Mouse (Mus musculus): ENCODE data around the gene Ift20. TPM values are rescaled to one million over a fixed set of nuclear protein-coding genes. Genes with fewer than 3 reads are reported as not detected.
A peak's percentile ranks its signal among the peaks of the same experiment; 100 is the strongest.

Ift20 gene
- polyA plus RNA-seq, 1 experiment, result 53.9 TPM

DNA sequence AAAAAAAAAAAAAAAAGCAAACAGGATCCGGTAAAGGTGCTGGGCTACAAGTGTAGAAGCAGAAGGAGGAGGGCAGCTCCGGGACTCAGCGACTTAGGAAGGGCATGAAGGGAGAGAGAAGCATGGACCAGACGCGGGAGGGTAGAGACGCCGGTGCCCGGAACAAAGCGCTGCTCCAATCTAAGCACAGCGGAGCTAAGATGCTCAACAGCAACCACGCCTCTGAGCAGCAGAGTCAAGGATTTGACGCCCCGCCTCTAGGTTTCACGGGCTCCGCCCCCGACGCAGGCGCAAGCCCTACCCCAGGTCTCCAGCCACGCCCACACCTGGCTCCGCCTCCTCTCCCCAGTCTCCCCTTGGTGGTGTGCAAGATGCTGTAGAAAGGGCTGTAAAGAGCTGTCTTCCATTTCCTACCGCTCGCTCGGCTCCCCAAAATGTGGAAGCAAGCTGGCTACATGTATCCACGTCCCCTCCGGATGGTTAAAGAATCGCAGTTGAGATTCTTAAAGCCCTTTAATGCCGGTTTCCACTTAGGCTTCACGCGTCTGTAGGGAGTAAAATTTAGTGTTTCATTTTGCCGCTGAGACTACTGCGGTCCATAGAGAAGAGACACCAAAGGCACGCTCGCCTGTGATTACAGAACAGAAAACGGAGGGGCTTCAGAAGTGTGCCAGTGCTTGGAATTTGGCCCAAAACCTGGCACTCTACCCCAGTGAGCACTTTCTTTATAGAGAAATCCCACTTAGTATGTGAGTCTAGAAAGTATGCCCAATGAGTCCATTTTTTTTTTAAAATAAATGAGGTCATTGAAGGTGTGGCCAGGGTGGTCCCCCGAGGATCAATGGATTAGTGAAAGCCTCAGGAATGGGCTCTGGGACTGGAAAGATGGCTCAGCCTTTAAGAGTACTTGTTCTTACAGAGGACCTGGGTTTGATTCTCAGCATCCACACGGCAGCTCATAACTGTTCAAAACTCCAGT, 38.3 kb upstream of the Ift20 start, which contains the start of gene Sarm1:
Sarm1 (minus strand) TSS at position 211 of the 979 bp plus-strand sequence.
- no peaks in the 10 kb centered on the region for H3K79me2 ChIP-seq (ENCODE audit: control insufficient read depth, insufficient read depth)
- peaks cover 34% of the 10 kb centered on the region for H3K27me3 ChIP-seq (ENCODE audit: control insufficient read depth, insufficient read depth, insufficient read length)
- H3K36me3 ChIP-seq (ENCODE audit: control insufficient read depth, insufficient read depth), result no peaks in the 10 kb centered on the region
- H3K4me3 ChIP-seq, result peak within 1 kb of the TSS; percentile 24
- no peak within 1 kb of the TSS for H3ac ChIP-seq (ENCODE audit: control insufficient read depth, insufficient read length)
- TF ChIP-seq TCF3 (IDR thresholded peaks at IDR 0.05; ENCODE audit: insufficient read length, low read depth) (no peak), TCF12 (IDR thresholded peaks at IDR 0.05; ENCODE audit: insufficient read depth, poor library complexity, severe bottlenecking) (no peak), POLR2A (IDR thresholded peaks at IDR 0.05; ENCODE audit: insufficient read length, low read depth) (peak; percentile 22), MAX (IDR thresholded peaks at IDR 0.05; ENCODE audit: low read depth) (no peak)
- H3K4me2 ChIP-seq (ENCODE audit: low read depth), result peak within 1 kb of the TSS; percentile 96

DNA sequence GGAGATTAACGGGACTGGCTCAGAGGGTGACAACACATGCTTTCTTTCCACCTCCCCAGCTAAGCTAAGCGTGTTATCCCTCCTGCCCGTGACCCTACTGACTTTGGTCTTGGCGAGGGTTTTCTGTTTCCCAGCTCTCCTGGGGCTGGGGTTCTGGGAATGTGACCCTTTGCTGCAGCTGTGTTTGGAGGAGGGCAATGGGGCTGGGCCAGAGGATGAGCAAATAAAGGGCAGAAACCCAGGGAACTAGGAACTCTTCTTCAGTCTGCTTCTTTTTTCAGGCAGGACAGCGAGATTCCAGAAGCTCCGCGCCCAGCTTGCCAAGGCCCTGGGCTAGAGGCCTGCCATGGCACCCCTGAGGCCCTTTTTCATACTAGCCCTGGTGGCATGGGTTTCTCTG, 37.2 kb upstream of the Ift20 start, which contains the start of gene Vtn:
Vtn (plus strand) TSS at position 88 of the 400 bp plus-strand sequence.
- no peaks in the 10 kb centered on the region for H3K36me3 ChIP-seq (ENCODE audit: control insufficient read depth, insufficient read depth)
- peaks cover 34% of the 10 kb centered on the region for H3K27me3 ChIP-seq (ENCODE audit: control insufficient read depth, insufficient read depth, insufficient read length)
- H3K4me2 ChIP-seq (ENCODE audit: low read depth), result peak within 1 kb of the TSS; percentile 96
- H3K79me2 ChIP-seq (ENCODE audit: control insufficient read depth, insufficient read depth), result no peaks in the 10 kb centered on the region
- TF ChIP-seq CEBPB (IDR thresholded peaks at IDR 0.05; ENCODE audit: insufficient read depth, poor library complexity, severe bottlenecking), result no peak
- TF ChIP-seq POLR2A (IDR thresholded peaks at IDR 0.05; ENCODE audit: insufficient read length, low read depth), result no peak
- TF ChIP-seq MYOG (IDR thresholded peaks at IDR 0.05; ENCODE audit: control insufficient read depth in 1 of 3, insufficient read depth in 1 of 3, insufficient read length in 2 of 3, low read depth in 2 of 3), result no peak
- no peak for TF ChIP-seq SRF (IDR thresholded peaks at IDR 0.05; ENCODE audit: control insufficient read depth, insufficient read length, low read depth)
- no peak for TF ChIP-seq MYOD1 (IDR thresholded peaks at IDR 0.05; ENCODE audit: control insufficient read depth in 1 of 3, insufficient read length in 2 of 3, low read depth in 2 of 3)
- no peak for TF ChIP-seq E2F4 (IDR thresholded peaks at IDR 0.05; ENCODE audit: insufficient read depth)
- no peak for TF ChIP-seq TCF12 (IDR thresholded peaks at IDR 0.05; ENCODE audit: insufficient read depth, poor library complexity, severe bottlenecking)
- no peak for TF ChIP-seq REST (IDR thresholded peaks at IDR 0.05; ENCODE audit: insufficient read depth, insufficient read length)
- no peak for TF ChIP-seq USF1 (IDR thresholded peaks at IDR 0.05; ENCODE audit: low read depth)
- TF ChIP-seq POLR2AphosphoS2 (IDR thresholded peaks at IDR 0.05; ENCODE audit: insufficient read length, low read depth), result no peak
- no peak for TF ChIP-seq TCF3 (IDR thresholded peaks at IDR 0.05; ENCODE audit: insufficient read length, low read depth)
- no peak for TF ChIP-seq MAX (IDR thresholded peaks at IDR 0.05; ENCODE audit: low read depth)
- H3ac ChIP-seq (ENCODE audit: control insufficient read depth, insufficient read length), result no peak within 1 kb of the TSS
- peak within 1 kb of the TSS; percentile 24 for H3K4me3 ChIP-seq

DNA sequence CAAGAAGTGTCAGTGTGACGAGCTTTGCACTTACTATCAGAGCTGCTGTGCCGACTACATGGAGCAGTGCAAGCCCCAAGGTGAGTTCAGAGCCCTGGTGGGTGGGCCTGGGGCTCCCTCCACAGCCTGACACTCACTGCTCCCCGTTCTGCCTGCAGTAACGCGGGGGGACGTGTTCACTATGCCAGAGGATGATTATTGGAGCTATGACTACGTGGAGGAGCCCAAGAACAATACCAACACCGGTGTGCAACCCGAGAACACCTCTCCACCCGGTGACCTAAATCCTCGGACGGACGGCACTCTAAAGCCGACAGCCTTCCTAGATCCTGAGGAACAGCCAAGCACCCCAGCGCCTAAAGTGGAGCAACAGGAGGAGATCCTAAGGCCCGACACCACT, 36.6 kb upstream of the Ift20 start:
- TF ChIP-seq REST (IDR thresholded peaks at IDR 0.05; ENCODE audit: insufficient read depth, insufficient read length), result no peak
- no peak for TF ChIP-seq CEBPB (IDR thresholded peaks at IDR 0.05; ENCODE audit: insufficient read depth, poor library complexity, severe bottlenecking)
- no peak for TF ChIP-seq TCF3 (IDR thresholded peaks at IDR 0.05; ENCODE audit: insufficient read length, low read depth)
- no peak for TF ChIP-seq POLR2A (IDR thresholded peaks at IDR 0.05; ENCODE audit: insufficient read length, low read depth)
- no peak for TF ChIP-seq MYOG (IDR thresholded peaks at IDR 0.05; ENCODE audit: control insufficient read depth in 1 of 3, insufficient read depth in 1 of 3, insufficient read length in 2 of 3, low read depth in 2 of 3)
- TF ChIP-seq MYOD1 (IDR thresholded peaks at IDR 0.05; ENCODE audit: control insufficient read depth in 1 of 3, insufficient read length in 2 of 3, low read depth in 2 of 3), result no peak
- no peak for TF ChIP-seq MAX (IDR thresholded peaks at IDR 0.05; ENCODE audit: low read depth)
- TF ChIP-seq TCF12 (IDR thresholded peaks at IDR 0.05; ENCODE audit: insufficient read depth, poor library complexity, severe bottlenecking), result no peak
- no peak for TF ChIP-seq POLR2AphosphoS2 (IDR thresholded peaks at IDR 0.05; ENCODE audit: insufficient read length, low read depth)
- TF ChIP-seq E2F4 (IDR thresholded peaks at IDR 0.05; ENCODE audit: insufficient read depth), result no peak
- no peak for TF ChIP-seq SRF (IDR thresholded peaks at IDR 0.05; ENCODE audit: control insufficient read depth, insufficient read length, low read depth)
- no peak for TF ChIP-seq USF1 (IDR thresholded peaks at IDR 0.05; ENCODE audit: low read depth)
- Histone ChIP-seq H3K36me3 (ENCODE audit: control insufficient read depth, insufficient read depth) (no peaks in the 10 kb centered on the region), H3ac (ENCODE audit: control insufficient read depth, insufficient read length) (no peak overlapping the region), H3K79me2 (ENCODE audit: control insufficient read depth, insufficient read depth) (no peaks in the 10 kb centered on the region), H3K4me3 (no peak overlapping the region), H3K27me3 (ENCODE audit: control insufficient read depth, insufficient read depth, insufficient read length) (peaks cover 29% of the 10 kb centered on the region), H3K4me2 (ENCODE audit: low read depth) (no peak overlapping the region)

DNA sequence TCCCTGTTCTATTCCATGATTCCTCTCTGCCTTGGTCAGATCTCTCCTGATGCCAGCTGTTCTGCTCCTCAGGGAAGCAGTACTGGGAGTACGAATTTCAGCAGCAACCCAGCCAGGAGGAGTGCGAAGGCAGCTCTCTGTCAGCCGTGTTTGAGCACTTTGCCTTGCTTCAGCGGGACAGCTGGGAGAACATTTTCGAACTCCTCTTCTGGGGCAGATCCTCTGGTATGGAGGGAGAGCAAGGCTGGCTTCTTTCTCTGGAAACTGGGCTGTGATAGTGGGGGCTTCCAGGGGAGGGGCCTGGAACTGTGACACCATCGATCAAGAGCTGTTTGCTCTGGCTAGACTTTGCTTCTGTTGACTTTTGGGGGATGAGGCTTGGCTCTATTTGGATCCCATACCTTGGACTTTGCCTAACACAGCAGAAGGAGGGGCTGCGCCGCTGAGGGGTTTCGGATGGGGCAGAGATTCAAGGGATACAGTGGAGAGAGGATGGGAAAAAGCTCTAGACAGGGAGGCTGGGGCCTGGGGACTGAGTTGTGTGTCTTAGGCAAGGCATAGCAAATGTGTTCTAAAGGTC, 35.4 kb upstream of the Ift20 start:
- Histone ChIP-seq H3K4me3 (no peak overlapping the region), H3K79me2 (ENCODE audit: control insufficient read depth, insufficient read depth) (no peaks in the 10 kb centered on the region), H3K27me3 (ENCODE audit: control insufficient read depth, insufficient read depth, insufficient read length) (peaks cover 28% of the 10 kb centered on the region), H3ac (ENCODE audit: control insufficient read depth, insufficient read length) (no peak overlapping the region), H3K4me2 (ENCODE audit: low read depth) (no peak overlapping the region), H3K36me3 (ENCODE audit: control insufficient read depth, insufficient read depth) (no peaks in the 10 kb centered on the region)
- TF ChIP-seq MAX (IDR thresholded peaks at IDR 0.05; ENCODE audit: low read depth), result no peak
- TF ChIP-seq MYOG (IDR thresholded peaks at IDR 0.05; ENCODE audit: control insufficient read depth in 1 of 3, insufficient read depth in 1 of 3, insufficient read length in 2 of 3, low read depth in 2 of 3), result no peak
- no peak for TF ChIP-seq CEBPB (IDR thresholded peaks at IDR 0.05; ENCODE audit: insufficient read depth, poor library complexity, severe bottlenecking)
- TF ChIP-seq POLR2AphosphoS2 (IDR thresholded peaks at IDR 0.05; ENCODE audit: insufficient read length, low read depth), result no peak
- no peak for TF ChIP-seq E2F4 (IDR thresholded peaks at IDR 0.05; ENCODE audit: insufficient read depth)
- no peak for TF ChIP-seq SRF (IDR thresholded peaks at IDR 0.05; ENCODE audit: control insufficient read depth, insufficient read length, low read depth)
- no peak for TF ChIP-seq REST (IDR thresholded peaks at IDR 0.05; ENCODE audit: insufficient read depth, insufficient read length)
- no peak for TF ChIP-seq MYOD1 (IDR thresholded peaks at IDR 0.05; ENCODE audit: control insufficient read depth in 1 of 3, insufficient read length in 2 of 3, low read depth in 2 of 3)
- TF ChIP-seq USF1 (IDR thresholded peaks at IDR 0.05; ENCODE audit: low read depth), result no peak
- TF ChIP-seq POLR2A (IDR thresholded peaks at IDR 0.05; ENCODE audit: insufficient read length, low read depth), result no peak
- TF ChIP-seq TCF3 (IDR thresholded peaks at IDR 0.05; ENCODE audit: insufficient read length, low read depth), result no peak

Measured in myocyte (in vitro differentiated cells).